In the genomic region with DNA sequence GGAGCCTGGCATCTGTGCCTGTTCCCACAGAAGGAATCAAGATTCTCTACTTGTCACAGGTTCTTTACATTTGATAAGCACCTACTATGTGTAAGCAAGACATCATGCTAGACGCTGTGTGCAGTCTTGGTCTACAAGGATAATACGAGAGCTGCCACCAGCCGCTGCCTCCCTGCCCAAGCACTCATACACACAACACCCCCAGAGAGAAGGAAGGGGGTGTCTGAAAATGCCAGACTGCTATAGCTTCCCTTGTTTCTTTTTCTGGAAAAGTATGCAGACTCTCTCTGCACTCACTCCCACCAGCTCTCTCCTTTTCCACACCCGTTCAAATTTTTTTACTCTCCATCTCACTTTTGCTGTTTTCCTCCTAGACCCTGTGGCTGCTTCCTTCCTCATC, we compare ENCODE assay signal across 10 mouse cellular contexts. TPM values are rescaled to one million over a fixed set of nuclear protein-coding genes. Genes with fewer than 3 reads are reported as not detected.
A peak's percentile ranks its signal among the peaks of the same experiment; 100 is the strongest.
DNase-seq lines count a peak whose midpoint lies in the region; ATAC-seq lines count a peak whose summit lies in the region.
"Had no signal": no experiment of that assay in that cellular context is flagged by ENCODE, and none has a peak within 500 bp of the region (broad histone marks: within the 10 kb centered on the region; RNA-seq: fewer than 3 reads in every experiment).

No protein-coding gene starts in this region.

- H3K9ac ChIP-seq in hindbrain, embryonic 11.5 days (ENCODE audit: low read depth, low read length): peak overlapping the region; percentile 35; the same call in 1 of the 2 replicates
- peak overlapping the region; percentile 63 for H3K9ac ChIP-seq in midbrain, embryonic 16.5 days (ENCODE audit: low read depth, low read length)

- 0 out of 2 replicates have a peak, but pooled peaks have one; percentile 0 for ATAC-seq in hindbrain, embryonic 11.5 days (ENCODE audit: low FRiP score)
- peak; percentile 21 for ATAC-seq in midbrain, embryonic 16.5 days

- H3K27me3 ChIP-seq in hindbrain, embryonic 11.5 days (ENCODE audit: control insufficient read depth, insufficient read depth, low read length): 0 out of 2 replicates have a peak, but pooled peaks cover 3% of the 10 kb centered on the region
- no peaks in the 10 kb centered on the region for H3K27me3 ChIP-seq in midbrain, embryonic 16.5 days (ENCODE audit: control insufficient read depth, insufficient read depth, low read depth, low read length)

- H3K27ac ChIP-seq in hindbrain, embryonic 11.5 days (ENCODE audit: low read depth, low read length): peak overlapping the region; percentile 75
- H3K27ac ChIP-seq in midbrain, embryonic 16.5 days (ENCODE audit: low read length): peak overlapping the region; percentile 91

- H3K9me3 ChIP-seq in hindbrain, embryonic 11.5 days (ENCODE audit: control insufficient read depth, low read length): no peaks in the 10 kb centered on the region
- no peaks in the 10 kb centered on the region for H3K9me3 ChIP-seq in midbrain, embryonic 16.5 days (replicated peaks; ENCODE audit: control insufficient read depth, low read length, poor library complexity, severe bottlenecking)

- peak overlapping the region; percentile 15 for H3K4me3 ChIP-seq in hindbrain, embryonic 11.5 days (ENCODE audit: low read depth, low read length)
- peak overlapping the region; percentile 57 for H3K4me3 ChIP-seq in midbrain, embryonic 16.5 days (ENCODE audit: low read depth, low read length)

- WGBS in hindbrain, embryonic 11.5 days: 47% methylated on average over 4 of the region's 4 CpGs
- 11% methylated on average over 4 of the region's 4 CpGs for WGBS in midbrain, embryonic 16.5 days

- peak; percentile 91 for DNase-seq in brain, adult 2 months (ENCODE audit: low read depth, low spot score)
- peak; percentile 56 for DNase-seq in cerebellum, adult 9-10 months
- DNase-seq in hindbrain, embryonic 11.5 days (ENCODE audit: low spot score): no peak
- DNase-seq in gastrocnemius, postnatal 14 days: no peak
- DNase-seq in urinary bladder, adult 18-20 months (ENCODE audit: low spot score in 2 of 2): no peak
- no peak for DNase-seq in embryo, embryonic 10 days (ENCODE audit: low spot score)

- no peaks in the 10 kb centered on the region for H3K36me3 ChIP-seq in hindbrain, embryonic 11.5 days (ENCODE audit: control insufficient read depth, insufficient read depth, low read length)
- H3K36me3 ChIP-seq in midbrain, embryonic 16.5 days (ENCODE audit: control insufficient read depth, insufficient read depth, low read length): no peaks in the 10 kb centered on the region

- intact Hi-C loops in gastrocnemius, postnatal 14 days (cut with DNase I; ENCODE audit: low total_unique reads): no loop called here

- H3K4me2 ChIP-seq in hindbrain, embryonic 11.5 days (replicated peaks; ENCODE audit: low read depth, low read length): peak overlapping the region; percentile 72
- H3K4me2 ChIP-seq in midbrain, embryonic 16.5 days (ENCODE audit: low read length): peak overlapping the region; percentile 73

- peaks cover 12% of the 10 kb centered on the region for H3K4me1 ChIP-seq in hindbrain, embryonic 11.5 days (replicated peaks; ENCODE audit: control insufficient read depth, insufficient read depth, low read length)
- peaks cover 41% of the 10 kb centered on the region for H3K4me1 ChIP-seq in midbrain, embryonic 16.5 days (ENCODE audit: control insufficient read depth, insufficient read depth, low read length)

RNA-seq across cellular contexts. Expression of a gene that starts 0.7 kb away (rescaled TPM):
- 164 and 210 TPM in 2 replicates for polyA plus RNA-seq in hindbrain, embryonic 11.5 days (2014; fragmentation: Nextera tagmentation; extraction: Ambion mirVana)
- polyA plus RNA-seq in midbrain, embryonic 16.5 days (2015; fragmentation: Nextera tagmentation; extraction: Ambion mirVana): 261 and 296 TPM in 2 replicates
- total RNA-seq in gastrocnemius, postnatal 14 days (2021): not detected

RNA-seq across cellular contexts. Expression of a gene that starts 2.7 kb away (rescaled TPM):
- polyA plus RNA-seq in hindbrain, embryonic 11.5 days (2014; fragmentation: Nextera tagmentation; extraction: Ambion mirVana): 15.5 and 19.7 TPM in 2 replicates
- polyA plus RNA-seq in midbrain, embryonic 16.5 days (2015; fragmentation: Nextera tagmentation; extraction: Ambion mirVana): 26.7 and 27.7 TPM in 2 replicates
- 1 to 10 TPM; 3.0 to 3.8 TPM for total RNA-seq in gastrocnemius, postnatal 14 days (2021)
- total RNA-seq: MEL had no signal

RNA-seq across cellular contexts. Expression of a gene that starts 33.7 kb away (rescaled TPM):
- 0.18 and 0.56 TPM in 2 replicates for polyA plus RNA-seq in hindbrain, embryonic 11.5 days (2014; fragmentation: Nextera tagmentation; extraction: Ambion mirVana)
- polyA plus RNA-seq in midbrain, embryonic 16.5 days (2015; fragmentation: Nextera tagmentation; extraction: Ambion mirVana): 1.5 TPM in 2 replicates
- total RNA-seq in gastrocnemius, postnatal 14 days (2021): not detected
- total RNA-seq: adrenal gland, postnatal 4 days had no signal
- polyA plus RNA-seq: embryonic facial prominence, embryonic 11.5 days had no signal

RNA-seq across cellular contexts. Expression of a gene that starts 34.3 kb away (rescaled TPM):
- 70.5 and 72.1 TPM in 2 replicates for polyA plus RNA-seq in hindbrain, embryonic 11.5 days (2014; fragmentation: Nextera tagmentation; extraction: Ambion mirVana)
- 55.1 and 56.5 TPM in 2 replicates for polyA plus RNA-seq in midbrain, embryonic 16.5 days (2015; fragmentation: Nextera tagmentation; extraction: Ambion mirVana)
- total RNA-seq in gastrocnemius, postnatal 14 days (2021): 10 to 100 TPM; 40.4 to 47.1 TPM

Comparison
In these comparisons a context has a peak if more than half of its experiments do, and no peak if none do; other contexts are left out.
1. DNase-seq: peak in brain, adult 2 months (single experiment) and cerebellum, adult 9-10 months (single experiment); none in hindbrain, embryonic 11.5 days (single experiment), gastrocnemius, postnatal 14 days (single experiment), urinary bladder, adult 18-20 months (0 of 2) and embryo, embryonic 10 days (single experiment).